Mouse (Mus musculus) urinary bladder, postnatal 10 days (tissue): ENCODE data around the gene Cited2.

Source experiments
- DNase-seq: peaks from one replicate; pipeline ENCODE4 v3.0.0; 2022; ENCODE audit warnings: low spot score

The Cited2 gene

GRCm38 (mm10) chr10:17723871-17724741 is 1.1 kb downstream of the Cited2 start:
- peak; percentile 22 for DNase-seq

DNA sequence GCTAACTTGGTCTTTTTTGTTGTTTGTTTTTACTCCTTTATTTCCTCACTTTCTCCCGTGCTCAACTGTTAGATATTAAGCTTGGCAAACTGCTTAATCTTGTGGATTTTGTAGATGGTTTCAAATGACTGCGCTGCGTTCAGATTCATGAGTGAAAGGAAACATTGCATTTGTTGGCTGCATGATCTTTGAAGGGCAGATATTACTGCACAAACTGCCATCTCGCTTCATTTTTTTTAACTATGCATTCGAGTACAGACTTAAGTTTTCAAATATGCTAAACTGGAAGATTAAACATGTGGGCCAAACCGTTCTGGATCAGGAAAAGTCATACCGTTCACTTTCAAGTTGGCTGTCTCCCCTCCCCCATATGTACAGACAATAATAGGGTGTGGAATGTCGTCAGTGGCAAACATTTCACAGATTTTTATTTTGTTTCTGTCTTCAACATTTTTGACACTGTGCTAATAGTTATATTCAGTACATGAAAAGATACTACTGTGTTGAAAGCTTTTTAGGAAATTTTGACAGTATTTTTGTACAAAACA is 2.1 kb downstream of the Cited2 start:
- DNase-seq, result no peak

DNA sequence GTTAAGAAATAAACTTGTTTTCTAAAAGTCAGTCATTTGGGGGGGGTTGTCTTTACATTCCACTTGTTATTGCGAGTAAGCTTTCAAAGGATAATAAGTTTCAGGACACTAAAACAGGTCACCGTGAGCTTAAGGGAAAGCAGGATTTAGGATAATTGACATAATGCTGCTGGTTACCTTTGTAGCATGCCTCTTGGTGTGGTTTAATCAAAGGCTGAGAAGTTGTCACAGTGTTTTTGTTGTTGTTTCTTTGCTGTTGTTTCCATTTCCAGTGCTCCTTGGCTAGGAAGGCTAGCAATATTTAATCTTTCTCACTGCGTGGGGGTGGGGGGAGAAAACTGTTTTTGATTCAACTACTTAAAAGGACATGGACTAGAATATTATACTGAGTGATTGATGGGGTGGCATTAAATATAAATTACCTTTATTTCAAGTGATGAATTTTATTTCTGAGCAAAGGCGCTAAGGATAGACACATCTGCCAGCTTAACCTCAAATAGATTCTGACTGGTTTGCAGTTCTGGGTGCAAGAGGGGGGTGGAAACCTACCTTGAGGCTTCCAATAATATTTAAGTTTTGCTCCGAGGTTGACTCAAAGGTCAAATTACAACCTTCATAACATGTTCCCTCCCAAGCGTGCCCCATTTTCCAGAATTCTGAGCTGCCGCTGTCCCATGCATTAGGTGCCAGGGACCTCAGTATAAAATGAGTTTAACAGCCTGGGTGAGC is 2.8 kb downstream of the Cited2 start:
- DNase-seq, result no peak

DNA sequence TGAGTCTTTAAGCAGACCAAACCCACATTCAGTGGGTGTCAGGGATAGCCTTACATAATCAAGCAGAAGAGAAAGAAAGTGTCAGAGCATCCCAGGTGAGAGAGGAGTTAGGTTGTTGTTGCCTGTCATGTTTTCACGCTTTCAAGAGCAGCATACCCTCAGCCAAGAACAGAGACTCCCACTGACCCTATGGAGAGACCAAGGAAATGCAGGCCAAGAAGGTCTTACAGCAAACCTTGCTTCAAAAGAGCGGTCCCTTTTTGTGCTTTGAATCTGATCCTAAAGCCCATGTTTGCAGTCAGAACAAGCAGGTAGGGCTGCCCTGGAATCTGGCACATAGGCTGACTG is 3.3 kb downstream of the Cited2 start:
- DNase-seq, result no peak

DNA sequence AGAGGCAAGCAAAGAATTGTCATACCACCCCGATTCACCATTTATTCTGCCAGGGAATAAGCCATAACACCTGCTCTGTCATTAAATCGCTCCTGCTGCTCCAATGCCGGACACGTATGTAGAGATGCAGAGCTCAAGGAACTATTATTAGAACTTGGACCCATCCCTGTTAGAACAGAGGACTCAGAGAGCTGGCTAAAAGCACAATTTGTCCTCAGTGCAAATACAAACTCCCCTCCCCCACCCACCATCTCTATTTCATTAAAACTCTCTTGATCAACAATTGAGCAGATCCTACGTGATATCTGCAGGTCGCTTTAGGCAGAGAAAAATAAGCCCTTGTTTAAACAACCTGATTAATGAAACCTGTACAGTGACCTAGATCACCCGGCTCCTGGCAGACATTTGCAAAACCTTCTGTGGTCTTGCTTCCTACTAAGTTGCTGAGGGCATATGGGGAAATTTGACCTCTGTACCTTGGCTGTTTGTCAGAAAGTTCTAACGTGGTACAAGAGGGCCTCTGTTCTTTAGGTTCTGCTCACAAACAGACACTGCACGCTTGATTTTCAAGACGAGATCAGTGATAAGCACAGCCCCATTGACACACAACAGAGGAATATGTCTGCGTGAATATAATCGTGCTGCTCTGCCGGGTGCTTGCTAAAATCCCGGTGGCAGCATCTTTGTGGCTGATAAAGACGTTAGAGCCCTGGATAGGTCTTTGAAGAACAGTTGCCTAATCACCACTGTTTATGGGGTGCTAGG is 4.3 kb downstream of the Cited2 start:
- no peak for DNase-seq

DNA sequence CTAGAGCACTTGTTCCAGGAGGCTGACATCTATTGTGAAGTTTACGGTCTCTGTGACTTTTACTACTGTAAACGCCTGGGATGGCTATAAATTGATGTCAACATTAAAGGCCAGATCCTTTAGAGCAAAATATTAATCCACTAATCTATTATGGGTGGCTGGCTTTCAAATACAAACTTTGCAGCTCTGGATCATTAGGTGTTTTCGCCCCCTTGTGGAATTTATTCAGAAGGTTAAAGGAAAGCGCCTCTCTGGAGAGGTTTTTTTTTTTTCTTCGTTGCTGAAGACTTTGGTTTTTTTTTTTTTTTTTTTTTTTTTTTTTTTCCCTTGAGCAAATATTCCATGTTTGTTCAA is 4.9 kb downstream of the Cited2 start:
- no peak for DNase-seq

GRCm38 (mm10) chr10:17728711-17729110 is 5.7 kb downstream of the Cited2 start:
- DNase-seq, result no peak

- no peak for DNase-seq
Observed at GRCm38 (mm10) chr10:17729476-17729875, 6.5 kb downstream of the Cited2 start.

DNA sequence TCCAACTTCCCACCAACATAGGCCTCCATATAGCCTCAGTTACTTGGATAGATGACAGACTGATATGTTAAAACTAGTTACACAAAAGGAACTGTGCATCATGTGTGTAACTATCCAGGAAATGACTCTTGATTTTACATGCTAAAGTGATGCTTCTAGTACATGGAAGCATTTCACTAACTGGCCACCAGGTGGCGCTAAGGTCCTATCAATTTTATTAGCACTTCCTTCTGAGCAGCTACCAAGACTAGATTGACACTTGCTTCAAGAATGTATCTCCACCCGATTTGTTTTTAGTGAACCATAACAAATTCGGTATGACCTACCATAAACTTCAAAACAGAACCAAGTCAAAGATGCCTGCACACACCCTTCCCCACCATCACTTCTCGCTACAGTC is 10.0 kb downstream of the Cited2 start:
- no peak for DNase-seq

DNA sequence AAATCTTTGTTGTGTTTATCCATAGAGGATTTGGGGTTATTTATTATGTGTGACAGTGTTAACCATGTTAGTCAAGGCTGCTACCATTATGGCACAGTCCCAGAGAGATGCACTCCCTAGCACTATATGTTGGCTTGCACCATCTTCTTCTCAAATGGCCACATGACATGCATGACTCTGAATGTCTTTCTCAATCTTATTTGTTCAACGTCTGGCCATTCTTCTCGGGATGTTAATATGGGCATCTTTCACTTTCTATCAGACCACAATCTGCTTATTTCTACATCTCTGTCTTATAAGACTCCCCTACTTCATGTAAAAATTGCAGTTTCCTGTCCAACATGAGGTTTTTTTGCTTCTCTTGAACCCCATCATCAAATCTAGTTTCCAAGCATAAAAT is 19.6 kb downstream of the Cited2 start:
- DNase-seq, result no peak

- DNase-seq, result no peak
Observed at GRCm38 (mm10) chr10:17752478-17752877, 29.5 kb downstream of the Cited2 start.

DNA sequence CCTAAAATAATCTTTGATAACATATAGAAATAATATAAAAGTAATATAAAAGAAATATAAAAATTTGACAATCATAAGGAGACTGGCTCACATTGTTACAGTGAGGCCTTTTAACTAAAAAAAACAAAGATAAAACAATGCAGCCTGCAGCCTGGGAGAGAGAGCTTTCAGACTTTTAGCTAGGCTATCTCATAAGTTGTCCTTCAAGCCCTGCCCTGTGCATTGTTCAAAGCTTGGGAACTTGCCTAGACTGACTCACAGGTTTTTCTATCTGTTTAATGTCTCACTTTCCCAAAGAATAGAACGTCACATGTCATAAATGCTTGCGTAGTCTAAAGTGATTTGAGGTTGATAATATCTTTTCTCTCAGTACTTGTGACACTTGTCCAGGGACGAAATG is 36.8 kb downstream of the Cited2 start:
- no peak for DNase-seq

DNA sequence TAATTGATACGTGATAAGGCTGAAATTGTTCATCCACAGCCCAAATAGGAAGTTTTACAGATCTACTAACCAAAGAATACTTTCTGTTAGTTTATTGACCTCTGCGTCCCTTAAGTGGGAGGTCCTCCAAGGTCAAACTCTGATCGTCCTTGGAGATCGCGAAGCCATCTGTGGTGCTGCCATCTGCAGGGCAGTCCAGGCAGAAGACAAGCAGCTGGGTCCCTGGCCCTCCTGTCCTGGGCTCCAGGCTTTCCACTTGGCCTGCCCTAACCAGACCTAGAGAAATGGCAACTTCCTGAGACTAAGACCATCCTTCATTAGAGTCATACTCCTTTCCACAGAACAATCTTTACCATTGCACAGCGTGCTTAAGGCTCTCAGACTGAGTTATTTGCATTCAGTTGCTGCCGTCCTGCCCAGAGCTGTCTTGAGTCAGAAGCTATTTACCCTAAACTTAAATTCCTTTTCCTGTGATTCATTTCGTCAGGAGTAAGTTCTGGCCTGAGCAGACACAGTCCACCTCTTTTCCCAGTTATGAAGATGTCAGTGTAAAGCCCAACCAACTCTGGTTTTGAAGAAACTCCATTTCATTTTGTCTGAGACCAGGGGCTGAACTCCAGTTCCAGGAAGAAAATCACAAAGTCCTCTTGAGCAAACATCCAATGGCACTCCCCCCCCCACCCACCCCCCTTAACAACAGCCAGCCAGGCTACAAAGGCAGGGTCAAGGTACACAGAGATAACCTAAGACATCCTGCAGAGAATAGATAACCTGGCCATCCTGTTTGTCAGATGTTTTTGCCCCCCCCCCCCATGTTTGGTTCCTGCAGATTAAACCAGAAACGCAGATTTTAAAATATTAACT is 38.0 kb downstream of the Cited2 start:
- DNase-seq, result no peak

DNA sequence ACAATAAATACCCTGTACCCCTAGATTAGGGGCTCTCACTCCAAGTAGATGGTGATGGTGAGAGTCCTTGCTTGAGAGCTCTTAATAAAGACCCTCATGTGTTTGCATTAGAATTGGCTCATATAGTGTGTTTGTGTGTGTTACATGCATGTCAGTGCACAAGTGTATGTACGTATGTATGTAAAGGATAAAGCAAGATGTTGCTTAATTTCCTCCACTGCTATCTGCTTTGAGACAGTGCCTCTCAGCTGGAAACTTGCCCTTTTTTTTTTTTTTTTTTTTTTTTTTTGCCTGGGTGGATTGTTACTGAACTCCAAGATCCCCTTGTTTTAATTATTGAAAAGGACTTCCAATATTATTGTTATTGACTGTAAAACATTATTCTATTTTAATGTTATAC is 38.6 kb downstream of the Cited2 start:
- DNase-seq, result no peak

DNA sequence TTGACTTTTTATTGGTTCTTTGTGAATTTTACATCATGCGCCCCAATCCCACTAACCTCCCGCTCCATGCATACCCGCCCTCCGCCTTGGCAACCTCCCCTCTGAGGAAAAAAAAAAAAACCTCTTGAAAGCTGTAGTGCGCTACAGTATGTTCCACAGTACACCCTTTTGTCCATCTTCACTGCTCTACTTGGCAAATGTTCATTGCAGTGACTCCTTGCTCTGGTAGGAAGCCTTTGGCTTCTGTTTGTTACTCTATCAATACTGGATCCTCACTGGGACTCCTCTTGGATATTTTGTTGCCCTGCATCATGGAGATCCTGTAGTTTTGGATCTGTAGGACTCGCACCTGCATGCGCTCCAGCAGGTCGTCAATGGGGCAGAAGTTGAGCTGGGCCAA is 39.9 kb downstream of the Cited2 start:
- DNase-seq, result no peak

GRCm38 (mm10) chr10:17769856-17770255 is 46.8 kb downstream of the Cited2 start:
- DNase-seq, result no peak

GRCm38 (mm10) chr10:17772364-17772763 is 49.3 kb downstream of the Cited2 start:
- no peak for DNase-seq

DNA sequence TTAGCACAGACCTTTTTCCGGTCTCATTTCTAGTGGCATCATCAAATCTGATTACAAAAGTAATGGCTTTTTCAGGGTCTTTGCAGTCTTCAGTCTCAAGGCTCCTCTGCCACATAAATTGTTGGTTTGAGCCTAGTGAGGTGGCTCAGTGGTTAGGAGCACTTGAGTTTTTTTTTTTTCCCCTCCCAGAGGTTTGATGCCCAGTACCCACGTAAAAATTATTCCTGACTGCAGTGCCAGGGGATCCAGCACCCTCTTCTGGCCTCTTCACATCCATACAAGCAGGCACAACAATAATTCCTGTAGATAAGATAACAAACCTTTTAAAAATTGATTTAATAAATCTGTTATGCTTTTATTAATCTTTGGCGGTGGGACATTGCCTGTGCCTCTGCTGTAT is 51.3 kb downstream of the Cited2 start:
- no peak for DNase-seq

- DNase-seq, result no peak
Observed at GRCm38 (mm10) chr10:17775079-17775478, 52.1 kb downstream of the Cited2 start.
